Mouse (Mus musculus) lung, adult 2 months (tissue): ENCODE results near the gene Taf6.

Experiments used
- CTCF ChIP-seq: fragments of 200-500 bp; IDR thresholded peaks from 2 replicates; pipeline ENCODE4 v1.5.1; 2011; ENCODE audit warnings: mild to moderate bottlenecking, low read length, control low read depth; ENCODE audit not compliant: insufficient read depth
- POLR2A ChIP-seq: fragments of 200-500 bp; IDR thresholded peaks from 2 replicates; pipeline ENCODE4 v1.6.1; 2011; ENCODE audit warnings: low read depth, mild to moderate bottlenecking, control low read depth, low read length, borderline replicate concordance; ENCODE audit errors: extremely low read depth

DNA sequence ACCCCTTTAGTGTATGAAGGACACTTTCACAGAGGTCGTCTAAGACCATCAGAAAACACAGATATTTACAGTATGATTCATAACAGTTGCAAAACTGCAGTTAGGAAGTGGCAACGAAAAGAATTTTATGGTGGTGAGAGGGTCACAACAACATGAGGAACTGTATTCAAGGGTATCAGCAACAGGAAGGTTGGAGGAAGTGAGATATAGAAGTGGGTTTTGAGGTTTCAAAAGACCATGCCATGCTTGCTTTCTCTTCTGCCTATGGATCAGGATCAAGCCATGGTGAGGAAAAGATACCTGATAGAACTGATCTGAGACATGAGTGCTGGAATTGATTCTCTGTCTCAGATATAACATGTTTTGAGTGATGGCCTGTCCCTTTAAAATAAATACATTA, 40.1 kb upstream of the Taf6 start:
- TF ChIP-seq POLR2A (no peak), CTCF (no peak)
